In genomic region chr4:108166874-108167273, GRCm38 (mm10) we compare ENCODE assay signal across 17 mouse cellular contexts. TPM values are rescaled to one million over a fixed set of nuclear protein-coding genes. Genes with fewer than 3 reads are reported as not detected.
"Had no signal": no experiment of that assay in that cellular context is flagged by ENCODE, and none has a peak within 500 bp of the region (broad histone marks: within the 10 kb centered on the region; RNA-seq: fewer than 3 reads in every experiment).

No protein-coding gene starts in this region.

- H3K9ac ChIP-seq: lung, embryonic 14.5 days; midbrain, embryonic 12.5 days; neural tube, embryonic 13.5 days; neural tube, embryonic 15.5 days had no signal

- H3K9me3 ChIP-seq: midbrain, embryonic 10.5 days; midbrain, embryonic 12.5 days; neural tube, embryonic 13.5 days; neural tube, embryonic 15.5 days had no signal

- H3K4me3 ChIP-seq: midbrain, embryonic 10.5 days; midbrain, embryonic 12.5 days; neural tube, embryonic 13.5 days; neural tube, embryonic 15.5 days had no signal

- ATAC-seq: midbrain, embryonic 16.5 days had no signal

- DNase-seq: lung, postnatal 4 days; midbrain, embryonic 14.5 days; retina, postnatal 1 day; right cerebral cortex, postnatal 14 days; right cerebral cortex, postnatal 4 days; spleen, adult 18-20 months had no signal

- H3K27ac ChIP-seq: midbrain, embryonic 10.5 days; midbrain, embryonic 12.5 days; neural tube, embryonic 13.5 days; neural tube, embryonic 15.5 days had no signal

- H3K4me2 ChIP-seq: midbrain, embryonic 12.5 days; neural tube, embryonic 13.5 days; neural tube, embryonic 15.5 days had no signal

- H3K36me3 ChIP-seq: midbrain, embryonic 10.5 days; midbrain, embryonic 12.5 days; neural tube, embryonic 13.5 days; neural tube, embryonic 15.5 days had no signal

- H3K27me3 ChIP-seq: neural tube, embryonic 15.5 days had no signal

RNA-seq across cellular contexts. Expression of gene Zyg11a, which starts 51.0 kb away (rescaled TPM):
- total RNA-seq: megakaryocyte, adult 5-6 weeks; megakaryocyte-erythroid progenitor cell, adult 5-6 weeks had no signal
- polyA plus RNA-seq: midbrain, embryonic 14.5 days; midbrain, embryonic 16.5 days; myocyte; neural tube, embryonic 11.5 days; neural tube, embryonic 13.5 days; stomach, embryonic 14.5 days had no signal
